Mouse (Mus musculus) liver, postnatal 0 days (tissue): Measurements from ENCODE around the gene Commd3.

Source experiments
- CTCF ChIP-seq: sonication (generic); IDR thresholded peaks from 2 replicates; pipeline ENCODE4 v1.5.1; 2016; ENCODE audit warnings: antibody characterized with exemption, low read depth
- EP300 ChIP-seq: IDR thresholded peaks from 2 replicates; pipeline ENCODE4 v1.6.1; 2016; ENCODE audit warnings: antibody characterized with exemption, low read depth, mild to moderate bottlenecking

- no peak for TF ChIP-seq EP300
- TF ChIP-seq CTCF, result no peak
These were observed 23.5 kb downstream of the Commd3 start for GRCm38 (mm10) chr2:18695629-18696150.
